Mouse (Mus musculus) testis, adult 2 months (tissue): ENCODE measurements around the gene Pcdh9.

Experiments used
- CTCF ChIP-seq: fragments of 200-500 bp; IDR thresholded peaks from 2 replicates; pipeline ENCODE4 v1.5.1; 2012; ENCODE audit warnings: low read depth, mild to moderate bottlenecking, inconsistent platforms, low read length, moderate library complexity; ENCODE audit not compliant: control insufficient read depth, insufficient read depth, insufficient replicate concordance
- POLR2A ChIP-seq: fragments of 200-500 bp; IDR thresholded peaks from 2 replicates; pipeline ENCODE4 v1.6.1; 2012; ENCODE audit warnings: low read depth, mild to moderate bottlenecking, inconsistent platforms, low read length, moderate library complexity; ENCODE audit not compliant: control insufficient read depth

DNA sequence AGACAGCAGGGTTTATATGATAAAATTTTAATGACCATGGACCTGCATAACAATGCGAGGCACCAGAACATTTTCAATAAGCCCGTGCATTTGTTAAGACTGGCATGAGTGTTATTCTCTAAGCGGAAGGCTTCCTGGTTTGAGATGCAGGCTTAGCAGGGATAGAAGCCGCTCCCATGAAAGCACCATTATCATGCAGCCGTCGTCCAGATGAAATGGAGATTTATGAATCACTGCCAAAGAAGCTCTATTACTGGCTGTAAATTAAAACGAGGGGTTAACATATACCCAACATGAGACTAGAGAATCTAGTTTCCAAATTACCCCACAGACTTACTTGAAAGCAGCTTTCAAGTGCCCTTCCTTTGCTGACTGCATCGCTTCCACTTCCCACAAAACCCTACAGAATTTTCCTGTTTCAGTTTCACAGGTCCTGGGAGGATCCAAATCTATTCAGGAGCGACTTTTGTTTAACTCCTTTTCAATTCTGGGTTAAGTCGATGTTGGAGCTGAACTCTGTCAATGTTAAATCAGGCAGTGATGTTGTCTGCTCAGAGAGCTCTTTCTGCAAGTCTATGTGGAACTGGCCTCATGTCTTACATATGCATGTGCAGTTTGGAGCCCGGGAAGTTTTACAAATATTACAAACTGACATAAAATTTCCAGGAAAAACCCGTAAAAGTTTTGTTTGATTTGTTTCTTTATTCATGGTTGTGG is 188.9 kb downstream of the Pcdh9 start:
- TF ChIP-seq POLR2A (no peak), CTCF (no peak)
